Mouse (Mus musculus): ENCODE results near the gene Dnah8. TPM values are rescaled to one million over a fixed set of nuclear protein-coding genes. Genes with fewer than 3 reads are reported as not detected.

Dnah8 gene
- total and polyA plus RNA-seq, 3 experiments, result 15.4 to 143 (median 19.5) TPM

GRCm38 (mm10) chr17:30852345-30852744, 228.2 kb downstream of the Dnah8 start:
- Histone ChIP-seq H3K9me3 (replicated peaks; ENCODE audit: insufficient read depth, low read length) (no peaks in the 10 kb centered on the region), H3K27me3 (ENCODE audit: control insufficient read depth in 1 of 2, insufficient read depth in 2 of 2, low read length in 2 of 2) (no peaks in the 10 kb centered on the region), H3K79me2 (ENCODE audit: control insufficient read depth, insufficient read depth, low read length, poor library complexity) (no peaks in the 10 kb centered on the region), H3K4me3 (ENCODE audit: control insufficient read depth in 1 of 2, insufficient read depth in 1 of 2, low read depth in 2 of 2, low read length in 2 of 2) (no peak overlapping the region), H3K9ac (ENCODE audit: control insufficient read depth, low read depth, low read length, poor library complexity, severe bottlenecking) (no peak overlapping the region), H3K36me3 (ENCODE audit: control insufficient read depth in 1 of 2, insufficient read depth in 2 of 2, low read length in 2 of 2) (no peaks in the 10 kb centered on the region), H3K4me1 (ENCODE audit: control insufficient read depth in 1 of 2, insufficient read depth in 2 of 2, low read length in 2 of 2) (peaks cover 0 to 2% of the 10 kb centered on the region in 2 experiments; a peak in 1 of 4 replicates), H3K27ac (ENCODE audit: control insufficient read depth, low read depth, low read length) (no peak overlapping the region)
- TF ChIP-seq POLR2AphosphoS5 (IDR thresholded peaks at IDR 0.05; ENCODE audit: borderline replicate concordance, low read depth, low read length) (no peak), CTCF (IDR thresholded peaks at IDR 0.05 in 2 of 3, conservative IDR thresholded peaks at IDR 0.05 in 1 of 3; ENCODE audit: control insufficient read depth in 1 of 3, insufficient read depth in 1 of 3, low read depth in 2 of 3, low read length in 3 of 3, poor library complexity in 1 of 3, severe bottlenecking in 1 of 3) (peak; percentile 52 to 61 (median 57)), RAD21 (IDR thresholded peaks at IDR 0.05; ENCODE audit: low read depth, low read length) (peak; percentile 27), SMC3 (IDR thresholded peaks at IDR 0.05; ENCODE audit: low read depth, low read length) (peak; percentile 55)
- peak; percentile 63 for DNase-seq (ENCODE audit: low read depth, low spot score)

- H3K4me1 ChIP-seq (ENCODE audit: control insufficient read depth in 1 of 2, insufficient read depth in 2 of 2, low read length in 2 of 2), result no peaks in the 10 kb centered on the region
- TF ChIP-seq CTCF (IDR thresholded peaks at IDR 0.05 in 2 of 3, conservative IDR thresholded peaks at IDR 0.05 in 1 of 3; ENCODE audit: control insufficient read depth in 1 of 3, insufficient read depth in 1 of 3, low read depth in 2 of 3, low read length in 3 of 3, poor library complexity in 1 of 3, severe bottlenecking in 1 of 3) (no peak), POLR2AphosphoS5 (IDR thresholded peaks at IDR 0.05; ENCODE audit: borderline replicate concordance, low read depth, low read length) (peak; percentile 35; the same call in 1 of the 2 replicates), RCOR1 (IDR thresholded peaks at IDR 0.05; ENCODE audit: low read depth, low read length) (no peak), TAL1 (IDR thresholded peaks at IDR 0.05; ENCODE audit: low read length) (no peak)
- no peak for DNase-seq (ENCODE audit: low read depth, low spot score)
- H3K9ac ChIP-seq (ENCODE audit: control insufficient read depth, low read depth, low read length, poor library complexity, severe bottlenecking), result no peak overlapping the region
- no peaks in the 10 kb centered on the region for H3K9me3 ChIP-seq (replicated peaks; ENCODE audit: insufficient read depth, low read length)
- no peaks in the 10 kb centered on the region for H3K27me3 ChIP-seq (ENCODE audit: control insufficient read depth in 1 of 2, insufficient read depth in 2 of 2, low read length in 2 of 2)
- no peaks in the 10 kb centered on the region for H3K36me3 ChIP-seq (ENCODE audit: control insufficient read depth in 1 of 2, insufficient read depth in 2 of 2, low read length in 2 of 2)
- no peak overlapping the region for H3K27ac ChIP-seq (ENCODE audit: control insufficient read depth, low read depth, low read length)
- no peak overlapping the region for H3K4me3 ChIP-seq (ENCODE audit: control insufficient read depth in 1 of 2, insufficient read depth in 1 of 2, low read depth in 2 of 2, low read length in 2 of 2)
- no peaks in the 10 kb centered on the region for H3K79me2 ChIP-seq (ENCODE audit: control insufficient read depth, insufficient read depth, low read length, poor library complexity)
Observed at GRCm38 (mm10) chr17:30857347-30857746, 233.2 kb downstream of the Dnah8 start.

GRCm38 (mm10) chr17:30858586-30859259, 234.6 kb downstream of the Dnah8 start:
- Histone ChIP-seq H3K4me1 (ENCODE audit: control insufficient read depth in 1 of 2, insufficient read depth in 2 of 2, low read length in 2 of 2) (no peaks in the 10 kb centered on the region), H3K9me3 (replicated peaks; ENCODE audit: insufficient read depth, low read length) (no peaks in the 10 kb centered on the region), H3K36me3 (ENCODE audit: control insufficient read depth in 1 of 2, insufficient read depth in 2 of 2, low read length in 2 of 2) (no peaks in the 10 kb centered on the region), H3K9ac (ENCODE audit: control insufficient read depth, low read depth, low read length, poor library complexity, severe bottlenecking) (no peak overlapping the region), H3K27ac (ENCODE audit: control insufficient read depth, low read depth, low read length) (no peak overlapping the region), H3K79me2 (ENCODE audit: control insufficient read depth, insufficient read depth, low read length, poor library complexity) (no peaks in the 10 kb centered on the region), H3K4me3 (ENCODE audit: control insufficient read depth in 1 of 2, insufficient read depth in 1 of 2, low read depth in 2 of 2, low read length in 2 of 2) (no peak overlapping the region), H3K27me3 (ENCODE audit: control insufficient read depth in 1 of 2, insufficient read depth in 2 of 2, low read length in 2 of 2) (no peaks in the 10 kb centered on the region)
- no peak for TF ChIP-seq CHD1 (IDR thresholded peaks at IDR 0.05; ENCODE audit: low read depth, low read length)
- no peak for TF ChIP-seq POLR2A (IDR thresholded peaks at IDR 0.05; ENCODE audit: control insufficient read depth in 1 of 2, insufficient read depth in 1 of 2, low read depth in 1 of 2, low read length in 2 of 2, poor library complexity in 1 of 2)
- no peak for TF ChIP-seq SMC3 (IDR thresholded peaks at IDR 0.05; ENCODE audit: low read depth, low read length)
- no peak for TF ChIP-seq E2F4 (IDR thresholded peaks at IDR 0.05; ENCODE audit: borderline replicate concordance, low read depth, low read length)
- TF ChIP-seq RCOR1 (IDR thresholded peaks at IDR 0.05; ENCODE audit: low read depth, low read length), result no peak
- no peak for TF ChIP-seq UBTF (IDR thresholded peaks at IDR 0.05; ENCODE audit: borderline replicate concordance, insufficient read depth, low read depth, low read length)
- no peak for TF ChIP-seq RAD21 (IDR thresholded peaks at IDR 0.05; ENCODE audit: low read depth, low read length)
- no peak for TF ChIP-seq CHD2 (IDR thresholded peaks at IDR 0.05; ENCODE audit: low read length)
- TF ChIP-seq ZC3H11A (IDR thresholded peaks at IDR 0.05; ENCODE audit: low read depth, low read length), result no peak
- no peak for TF ChIP-seq NRF1 (IDR thresholded peaks at IDR 0.05; ENCODE audit: insufficient read depth, low read depth, low read length, poor library complexity, severe bottlenecking)
- no peak for TF ChIP-seq MXI1 (IDR thresholded peaks at IDR 0.05; ENCODE audit: low read depth, low read length)
- TF ChIP-seq MAZ (IDR thresholded peaks at IDR 0.05; ENCODE audit: low read depth, low read length), result no peak
- no peak for TF ChIP-seq EP300 (IDR thresholded peaks at IDR 0.05; ENCODE audit: low read depth in 1 of 2, low read length in 2 of 2)
- TF ChIP-seq POLR2AphosphoS5 (IDR thresholded peaks at IDR 0.05; ENCODE audit: borderline replicate concordance, low read depth, low read length), result no peak
- no peak for TF ChIP-seq POLR2AphosphoS2 (IDR thresholded peaks at IDR 0.05; ENCODE audit: low read length)
- no peak for TF ChIP-seq MAX (IDR thresholded peaks at IDR 0.05; ENCODE audit: low read length)
- no peak for TF ChIP-seq TAL1 (IDR thresholded peaks at IDR 0.05; ENCODE audit: low read length)
- no peak for TF ChIP-seq USF1 (IDR thresholded peaks at IDR 0.05; ENCODE audit: low read depth, low read length)
- no peak for DNase-seq (ENCODE audit: low read depth, low spot score)

Measured in MEL (cell line).